Mouse (Mus musculus) kidney, adult 9 months (tissue): ENCODE measurements at regions not wholly inside any gene's neighbourhood (a gene's known extent, or its start where the extent isn't known, plus 50 kb on each side); places are given as distances from the start of the nearest gene placed in this dataset.
A peak's percentile ranks its signal among the peaks of the same experiment; 100 is the strongest.

Experiments used
- DNase-seq: peaks from one replicate; pipeline ENCODE4 v3.0.0; 2022

DNA sequence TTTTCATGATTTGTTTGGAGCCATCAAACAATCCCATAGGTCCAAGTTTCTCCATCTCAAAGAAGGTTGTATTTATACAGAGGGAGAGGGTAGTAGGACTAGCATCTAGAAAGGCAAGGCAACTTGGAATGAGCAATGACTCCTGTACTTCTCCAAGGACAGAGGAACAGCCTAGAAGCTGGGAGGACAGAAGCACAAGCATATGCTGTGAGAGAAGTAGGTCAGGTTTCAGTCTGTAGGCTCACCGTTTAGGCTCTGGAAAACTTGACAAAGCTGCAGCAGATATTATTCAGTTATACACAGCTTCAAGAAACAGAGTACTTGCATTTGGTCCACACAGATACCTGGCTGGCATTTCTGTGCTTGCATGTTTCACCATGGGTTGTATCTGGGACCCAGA lies 131.5 kb upstream of the B3gat1 start:
- DNase-seq, result no peak

DNA sequence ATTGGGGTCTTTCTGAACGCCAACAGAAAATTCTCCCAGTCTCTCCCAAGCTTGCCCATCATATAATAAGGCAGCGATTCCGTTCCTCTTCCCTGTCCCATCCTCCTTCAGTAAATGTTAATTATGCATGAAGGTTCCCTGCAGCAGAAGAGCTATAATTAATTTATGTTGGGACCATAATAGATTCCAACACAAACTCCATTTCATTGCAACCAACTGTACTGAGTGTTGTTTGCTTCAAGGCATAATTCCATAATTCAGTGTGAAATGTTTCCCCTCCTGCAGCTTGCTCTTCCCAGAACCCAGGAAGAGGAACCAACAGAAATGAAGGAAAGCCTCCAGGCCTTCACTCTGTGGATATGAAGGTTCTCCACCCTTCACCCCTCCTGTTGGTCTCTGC lies 129.0 kb upstream of the B3gat1 start:
- DNase-seq, result no peak

DNA sequence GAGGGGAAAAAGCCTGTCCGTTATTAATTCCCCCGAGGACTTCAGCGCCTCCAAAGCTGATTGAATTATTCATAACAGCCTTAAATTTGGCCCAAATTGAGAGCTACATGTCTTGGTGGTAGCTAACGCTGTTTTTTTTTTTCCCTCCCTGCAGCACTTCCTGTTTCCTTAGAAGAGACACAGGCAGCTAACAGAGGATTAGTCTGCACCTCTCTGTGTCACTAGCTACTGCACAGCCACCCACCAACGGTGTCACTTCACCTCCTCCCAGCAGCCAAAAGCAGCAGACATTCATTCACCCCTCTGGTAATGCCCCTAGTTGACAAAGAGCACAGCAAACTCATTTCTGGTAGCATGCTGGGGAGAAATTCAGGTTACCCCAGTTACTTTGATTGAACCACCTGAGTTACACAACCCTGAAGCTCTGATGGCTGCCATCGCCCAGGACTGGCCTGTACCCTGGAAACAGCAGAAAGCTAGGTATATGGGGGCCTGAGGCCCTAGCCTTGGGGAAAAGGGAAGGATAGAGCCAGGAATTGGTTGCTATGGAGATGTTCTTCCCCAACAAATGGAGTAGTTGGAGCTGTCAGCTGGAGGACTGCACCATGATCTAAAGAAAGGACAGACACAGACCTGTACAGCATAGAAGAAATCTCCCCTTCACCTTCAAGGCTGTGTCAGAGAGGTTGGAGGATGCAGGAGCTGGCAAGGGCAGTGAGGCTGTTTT lies 121.7 kb upstream of the B3gat1 start:
- DNase-seq, result no peak

DNA sequence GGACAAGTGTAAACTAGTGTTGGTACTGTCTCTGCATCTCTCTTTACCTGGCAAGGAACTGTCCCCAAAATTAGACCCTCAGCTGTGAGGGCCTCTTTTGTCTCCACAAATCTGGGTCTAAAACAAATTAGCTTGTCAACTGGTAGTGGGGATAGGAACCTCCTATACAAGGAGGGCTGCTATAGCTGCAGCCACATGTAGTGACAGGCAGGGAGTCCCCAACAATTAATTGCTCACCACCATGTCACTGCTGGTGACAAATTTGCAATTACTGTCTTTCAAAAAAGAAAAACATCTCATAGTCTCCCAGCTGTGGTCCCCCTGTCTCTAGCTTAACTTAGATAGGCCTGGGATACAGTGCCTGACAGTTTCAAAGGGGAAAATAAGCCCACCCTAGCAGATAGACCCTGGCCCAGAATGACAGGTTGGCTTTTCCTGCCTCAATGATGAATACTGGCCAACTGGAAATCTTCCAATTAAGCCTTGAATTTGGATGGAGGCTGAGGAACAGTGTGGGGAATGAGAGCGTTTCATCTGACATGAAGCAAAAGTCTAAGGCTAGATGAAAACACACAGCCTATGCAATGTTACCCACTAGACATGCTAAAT lies 110.6 kb upstream of the B3gat1 start:
- no peak for DNase-seq

DNA sequence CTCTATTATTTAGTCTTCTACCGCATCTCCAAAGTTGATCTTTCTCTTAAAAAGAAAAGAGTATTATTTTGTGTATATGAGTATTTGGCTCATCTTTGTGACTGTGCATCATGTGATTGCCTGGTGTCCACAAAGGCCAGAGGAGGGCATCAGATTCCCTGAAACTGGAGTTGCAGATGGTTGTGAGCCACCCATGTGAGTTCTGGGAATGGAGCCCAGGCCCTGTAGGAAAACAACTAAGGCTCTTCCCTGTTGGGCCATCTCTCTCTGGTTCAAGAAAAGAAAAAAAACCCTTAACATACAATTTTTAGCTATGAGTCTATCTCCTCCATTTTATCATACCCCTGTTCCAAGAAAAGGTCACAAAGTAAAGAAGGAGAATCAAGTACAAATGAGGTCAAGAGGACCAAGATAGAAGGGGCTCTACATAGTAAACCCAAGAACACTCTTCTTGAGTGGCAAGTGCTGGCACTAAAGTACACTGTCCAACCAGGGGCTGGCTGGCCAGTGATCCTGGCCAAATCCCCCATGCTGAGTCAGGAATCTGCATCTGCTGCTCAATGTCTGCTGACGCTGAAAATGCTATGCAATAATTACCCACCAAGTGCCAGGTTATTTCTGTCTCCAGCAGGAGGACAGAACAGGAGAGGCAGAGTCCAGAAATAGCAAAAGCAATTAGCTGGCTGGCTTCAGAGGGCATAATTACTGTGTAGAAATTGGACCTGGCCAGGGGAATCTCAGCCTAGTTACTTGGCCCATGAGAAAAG lies 108.2 kb upstream of the B3gat1 start:
- DNase-seq, result peak; percentile 61

DNA sequence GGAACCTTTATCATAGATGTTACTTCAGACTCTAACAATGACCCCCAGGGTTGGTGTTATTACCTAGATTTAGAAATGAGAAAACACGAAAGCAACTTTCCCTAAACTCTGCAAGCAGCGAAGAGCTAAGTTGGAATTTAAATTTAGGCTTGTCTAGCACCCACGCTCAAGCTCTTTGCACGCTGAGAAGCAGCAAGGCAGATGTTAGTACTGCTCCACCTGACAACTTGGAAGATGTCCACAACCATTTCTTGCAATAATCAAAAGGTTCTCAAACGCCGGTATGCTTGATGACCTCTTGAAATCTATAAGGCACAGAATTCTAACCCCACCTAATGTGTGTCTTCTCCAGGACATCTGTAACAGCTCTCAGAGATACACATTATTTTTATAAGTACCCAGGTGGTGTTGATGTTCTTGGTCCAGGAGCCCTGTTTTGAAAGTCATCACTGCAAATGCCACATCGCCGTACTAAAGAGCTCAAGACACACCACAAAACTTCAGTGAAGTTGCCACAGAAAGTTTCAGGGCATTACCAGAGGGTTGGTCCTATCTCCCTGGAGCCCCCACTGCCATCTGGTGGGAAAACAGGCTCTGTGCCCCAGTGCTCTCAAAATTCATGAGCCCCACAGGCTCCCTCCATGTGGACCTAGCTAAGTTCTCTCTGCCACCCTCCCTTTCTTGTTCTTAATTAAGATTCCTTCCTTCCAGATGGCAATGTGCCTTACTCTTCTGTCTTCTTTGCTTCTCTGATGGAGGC lies 100.5 kb upstream of the B3gat1 start:
- no peak for DNase-seq

DNA sequence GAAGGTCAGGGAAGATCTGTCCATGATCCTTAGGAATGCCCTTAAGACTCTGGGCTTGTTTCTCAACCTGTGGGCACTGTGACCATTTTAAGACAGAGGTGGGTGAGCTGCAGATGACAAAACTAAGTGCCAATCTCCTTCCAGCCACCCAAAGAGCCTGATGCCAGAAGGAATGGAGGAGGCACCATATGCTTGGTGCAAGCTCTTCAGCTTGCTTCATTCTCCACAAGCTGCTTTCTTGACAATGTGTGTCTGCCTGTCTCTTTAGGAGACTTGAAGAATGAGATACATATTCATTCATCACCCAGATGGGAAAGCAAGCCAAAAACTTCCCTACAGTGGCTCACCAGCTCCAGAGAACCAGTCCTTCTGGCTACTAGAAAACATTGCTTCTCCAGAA lies 98.3 kb upstream of the B3gat1 start:
- DNase-seq, result no peak

DNA sequence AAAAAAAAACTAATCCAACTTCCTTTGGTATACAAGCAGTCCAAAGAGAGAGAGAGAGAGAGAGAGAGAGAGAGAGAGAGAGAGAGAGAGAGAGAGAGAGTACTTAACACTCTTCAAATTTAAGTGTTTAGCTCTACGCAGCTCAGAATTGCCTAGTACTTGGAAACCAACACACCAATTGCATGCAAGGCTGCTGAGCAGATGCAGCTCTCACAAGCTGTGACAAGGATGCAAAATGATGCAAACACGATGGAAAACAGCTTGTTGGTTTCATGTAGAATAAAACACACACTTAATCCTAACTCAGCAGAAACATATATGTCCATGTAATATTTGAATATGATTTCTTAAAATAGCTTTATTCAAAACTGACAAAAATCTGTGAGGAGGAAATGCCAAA lies 94.9 kb upstream of the B3gat1 start:
- no peak for DNase-seq

DNA sequence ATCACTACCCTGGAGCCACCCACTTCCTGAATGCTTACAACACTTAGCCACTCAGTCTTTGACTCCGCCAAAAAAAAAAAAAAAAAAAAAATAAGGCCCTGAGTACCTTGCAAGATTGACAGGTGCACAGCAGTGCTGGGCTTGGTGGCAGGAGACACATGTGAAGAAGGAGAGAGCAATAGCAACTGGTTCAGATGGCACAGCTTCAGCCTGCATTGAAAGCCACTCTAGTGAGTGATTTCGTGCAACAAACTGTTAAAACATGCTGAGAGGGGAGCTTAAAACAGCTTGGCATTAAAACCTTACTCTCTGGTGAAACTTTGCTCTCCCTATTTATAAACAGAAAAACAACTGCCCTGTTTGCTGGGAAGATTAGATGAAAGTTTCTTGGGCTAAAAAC lies 91.2 kb upstream of the B3gat1 start:
- no peak for DNase-seq

DNA sequence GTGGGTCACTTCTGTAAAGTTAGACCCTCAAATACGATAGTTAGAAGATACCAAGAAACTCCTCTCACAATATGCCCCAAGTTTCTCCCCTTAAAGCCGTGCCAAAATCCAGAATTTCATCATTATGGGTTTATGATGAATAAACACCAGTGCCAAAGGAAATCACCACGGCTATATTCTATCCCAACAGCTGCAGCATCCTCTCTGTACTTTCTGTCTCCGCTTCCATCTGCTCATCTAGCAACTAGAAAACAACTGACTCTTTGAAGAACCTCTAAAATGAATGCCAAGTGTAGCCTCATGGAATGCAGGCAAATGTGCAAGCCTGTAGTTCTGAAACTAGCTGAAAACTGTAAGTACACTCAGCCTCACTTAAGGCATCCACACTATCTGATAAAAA lies 90.7 kb upstream of the B3gat1 start:
- DNase-seq, result no peak

DNA sequence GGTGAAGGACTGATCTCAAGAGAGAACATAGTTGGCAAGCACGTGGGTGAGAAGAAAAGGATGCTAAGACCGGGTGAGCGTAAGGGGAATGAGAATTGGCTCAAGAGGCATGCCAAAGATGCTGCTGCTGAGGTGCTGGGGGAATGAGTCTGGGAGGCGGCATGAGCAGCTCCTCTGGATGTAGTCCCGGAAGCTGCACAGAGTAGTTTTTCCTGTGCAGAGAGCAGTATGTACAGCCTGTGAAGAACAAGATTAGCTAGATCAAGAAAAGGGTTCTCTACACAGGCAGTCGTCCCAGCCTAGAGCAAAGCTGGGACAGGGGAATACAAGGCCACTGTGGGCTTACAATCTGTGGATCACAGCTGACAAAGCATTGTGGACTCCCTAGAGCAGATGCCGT lies 84.0 kb upstream of the B3gat1 start:
- no peak for DNase-seq

DNA sequence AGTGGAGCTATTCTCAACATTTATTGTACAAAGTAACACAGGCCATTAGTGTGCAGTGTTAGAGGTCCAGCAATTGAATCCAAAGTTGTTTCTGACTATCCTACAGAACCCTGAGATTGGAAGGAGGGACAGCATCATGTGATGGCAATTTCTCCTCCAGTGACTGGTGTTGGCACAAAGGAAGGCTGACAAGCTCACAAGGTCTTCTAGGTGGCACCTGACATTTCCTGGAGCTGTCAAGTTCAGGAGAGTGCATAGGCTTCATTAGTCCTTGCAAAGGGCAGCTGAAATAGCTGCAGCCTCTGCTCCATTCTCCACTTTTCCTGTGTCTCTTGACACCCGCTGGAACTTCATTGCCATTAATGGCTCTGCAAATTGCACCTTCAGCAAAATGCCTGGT lies 80.6 kb upstream of the B3gat1 start:
- no peak for DNase-seq

DNA sequence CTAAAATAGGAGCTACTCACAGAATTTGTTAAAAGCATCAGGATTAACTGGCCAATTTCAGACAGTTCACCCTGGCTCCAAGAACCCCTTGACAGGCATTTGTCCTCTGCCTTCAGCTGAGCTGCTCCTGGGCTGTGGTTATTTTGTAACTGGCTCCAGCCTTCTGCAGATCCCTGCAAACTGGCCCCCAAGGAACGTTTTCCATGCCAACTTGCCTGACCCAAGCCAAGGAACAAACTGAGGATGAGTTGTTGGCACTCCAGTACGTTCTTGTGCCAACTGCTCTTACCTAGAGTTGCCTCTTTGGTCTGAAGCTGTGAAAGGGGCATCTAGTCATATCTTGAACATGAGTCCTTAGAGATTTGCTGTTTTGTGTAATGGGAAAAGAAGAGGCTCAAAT lies 74.2 kb upstream of the B3gat1 start:
- DNase-seq, result peak; percentile 19

DNA sequence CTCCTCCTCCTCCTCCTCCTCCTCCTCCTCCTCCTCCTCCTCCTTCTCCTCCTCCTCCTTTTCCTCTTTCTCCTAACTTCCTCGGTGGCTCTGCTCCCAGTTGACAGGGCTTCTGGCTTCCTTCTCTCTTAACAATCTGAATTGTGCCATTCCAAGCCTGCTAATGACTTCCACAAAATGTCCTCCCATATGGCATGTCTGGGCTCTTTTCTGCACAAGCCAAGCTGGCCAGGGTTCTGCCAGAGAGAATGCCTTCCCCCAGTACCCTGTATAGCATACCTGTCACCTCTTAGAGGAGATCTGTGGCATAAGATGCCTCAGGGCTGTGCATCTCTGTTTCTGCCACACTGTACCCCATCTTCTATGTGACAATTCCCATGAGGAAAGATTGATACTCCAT lies 70.0 kb upstream of the B3gat1 start:
- no peak for DNase-seq

DNA sequence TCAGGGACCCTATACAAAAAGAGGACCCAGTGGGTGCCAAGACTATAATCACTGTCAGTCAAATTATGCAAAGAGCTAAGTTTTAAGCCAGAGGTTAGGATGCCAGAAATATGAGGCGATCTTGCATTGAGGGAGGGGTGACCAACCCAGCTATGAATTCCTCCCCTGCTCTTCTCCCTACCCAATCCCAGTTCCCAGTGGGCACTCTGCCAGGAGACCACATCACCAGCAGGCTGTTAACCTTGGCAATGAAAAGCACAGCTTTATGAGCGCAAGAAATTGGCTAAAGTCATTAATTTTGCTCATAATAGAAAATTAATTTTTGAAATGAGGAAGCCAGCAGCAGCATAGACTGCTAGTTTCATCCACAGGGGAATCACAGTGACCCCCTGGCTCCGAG lies 65.7 kb upstream of the B3gat1 start:
- DNase-seq, result no peak

DNA sequence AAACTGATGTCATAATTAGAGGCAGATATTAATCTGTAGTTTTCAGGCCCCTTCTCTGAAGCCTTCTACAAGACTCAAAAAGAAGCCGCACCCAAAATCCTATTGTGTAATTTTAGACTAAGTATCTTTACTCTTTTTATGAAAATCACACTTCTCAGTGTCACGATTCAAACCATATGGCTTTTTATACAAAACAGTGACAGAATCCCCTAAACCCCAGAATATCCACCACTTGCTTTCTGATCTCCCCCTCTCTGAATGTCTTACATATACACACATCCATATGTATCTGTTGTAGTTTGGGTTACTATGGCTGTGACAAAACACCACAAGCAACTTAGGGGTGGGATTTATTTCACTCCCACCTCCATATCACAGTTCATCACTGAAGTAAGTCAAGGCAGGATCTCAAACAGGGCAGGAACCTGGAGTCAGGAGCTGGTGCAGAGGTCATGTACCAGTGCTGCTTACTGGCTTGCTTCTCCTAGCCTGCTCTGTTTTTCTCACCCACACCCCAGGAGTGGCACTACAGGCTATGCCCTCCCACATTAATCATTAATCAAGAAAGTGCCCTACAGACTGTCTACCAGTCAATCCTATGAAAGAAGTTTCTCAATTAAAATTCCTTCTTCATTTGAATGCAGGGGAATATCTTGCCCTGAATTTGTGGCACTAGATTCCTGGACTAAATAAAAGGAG lies 59.3 kb upstream of the B3gat1 start:
- peak; percentile 78 for DNase-seq

DNA sequence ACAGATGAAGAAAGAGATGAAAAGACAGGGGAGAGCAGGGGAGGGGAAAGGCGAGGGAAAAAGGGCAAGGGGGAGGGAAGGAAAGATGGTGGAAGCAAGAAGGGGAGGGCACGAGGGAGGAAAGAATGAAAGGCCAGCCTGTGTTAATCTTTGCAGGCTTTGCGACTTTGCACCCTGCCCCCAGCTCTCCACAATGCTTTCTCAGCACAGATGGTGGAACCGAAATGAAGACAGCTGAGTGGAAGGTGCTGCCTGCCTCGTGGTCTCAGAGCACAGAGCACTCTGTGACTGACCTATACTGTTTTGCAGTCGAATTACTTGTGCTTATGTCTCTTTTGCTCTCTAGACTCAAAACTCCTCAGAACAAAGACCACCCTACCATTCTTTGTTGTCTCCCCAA lies 55.2 kb upstream of the B3gat1 start:
- peak; percentile 71 for DNase-seq

DNA sequence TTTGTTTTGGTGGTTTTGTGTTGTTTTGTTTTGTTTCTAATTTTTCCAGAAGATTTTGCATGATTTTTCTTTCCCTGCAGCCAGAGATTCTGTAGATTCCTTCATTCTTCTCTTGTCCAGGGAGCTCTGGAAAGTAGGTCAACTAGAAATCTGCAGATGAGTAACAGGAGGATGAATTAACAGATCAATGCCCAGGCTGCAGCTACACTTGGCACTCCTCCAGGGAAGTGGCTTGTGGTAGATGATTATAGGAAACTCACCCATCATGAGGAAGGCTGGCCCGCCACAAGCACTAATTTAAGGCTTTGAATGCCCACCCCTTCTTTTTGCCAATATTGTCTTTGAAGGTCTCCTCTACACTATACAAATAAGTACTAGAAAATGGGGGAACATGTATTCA lies 52.0 kb upstream of the B3gat1 start:
- DNase-seq, result peak; percentile 90
